Mouse (Mus musculus) hindbrain, postnatal 0 days (tissue): ENCODE results near the gene Mast4. TPM values are rescaled to one million over a fixed set of nuclear protein-coding genes. Genes with fewer than 3 reads are reported as not detected.

Experiments
- ATAC-seq: fragments of 200-750 bp; cut with Nextera tagmentation; 2 replicates; pipeline ENCODE4 v1.8.0; 2017; ENCODE audit warnings: mild to moderate bottlenecking, moderate TSS enrichment, moderate library complexity
- DNase-seq: peaks from one replicate; pipeline ENCODE4 v3.0.0-alpha.2; 2015; ENCODE audit warnings: low spot score
- H3K27ac ChIP-seq: fragments of 300-500 bp; sonication (generic); 2 replicates; pipeline ENCODE4 v1.5.1; 2014; ENCODE audit warnings: mild to moderate bottlenecking
- H3K27me3 ChIP-seq: fragments of 300-500 bp; sonication (generic); 2 replicates; pipeline ENCODE4 v1.6.1; 2014; ENCODE audit warnings: low read length, mixed read lengths; ENCODE audit not compliant: insufficient read depth
- H3K36me3 ChIP-seq: fragments of 300-500 bp; sonication (generic); 2 replicates; pipeline ENCODE4 v1.6.1; 2014; ENCODE audit warnings: low read length, mixed read lengths; ENCODE audit not compliant: insufficient read depth
- H3K4me1 ChIP-seq: fragments of 300-500 bp; sonication (generic); 2 replicates; pipeline ENCODE4 v1.6.1; 2014; ENCODE audit warnings: antibody characterized with exemption, low read length, mixed read lengths; ENCODE audit not compliant: insufficient read depth
- H3K4me2 ChIP-seq: fragments of 300-500 bp; sonication (generic); 2 replicates; pipeline ENCODE4 v1.6.1; 2014; ENCODE audit warnings: low read depth, mild to moderate bottlenecking, low read length, moderate library complexity, mixed read lengths
- H3K4me3 ChIP-seq: fragments of 300-500 bp; sonication (generic); 2 replicates; pipeline ENCODE4 v1.5.1; 2014; ENCODE audit warnings: low read length
- H3K9ac ChIP-seq: fragments of 300-500 bp; sonication (generic); replicated peaks from 2 replicates; pipeline ENCODE4 v1.6.1; 2014; ENCODE audit warnings: mild to moderate bottlenecking, low read length, moderate library complexity, mixed read lengths
- H3K9me3 ChIP-seq: fragments of 300-500 bp; sonication (generic); 2 replicates; pipeline ENCODE4 v1.6.1; 2016; ENCODE audit warnings: low read length, mixed read lengths
- CTCF ChIP-seq: IDR thresholded peaks from 2 replicates; pipeline ENCODE4 v1.5.1; 2016; ENCODE audit warnings: antibody characterized with exemption, control low read depth, low read depth
- WGBS: fragments of 180-500 bp; shearing (Covaris S2); extraction: QIAGEN DNeasy Blood & Tissue Kit; methylation state at CpG from one replicate; pipeline ENCODE4 v1.1.7; 2014; 5-methylcytosine and 5-hydroxymethylcytosine counted together
- polyA plus RNA-seq: library from polyadenylated mRNA; unstranded; fragments of >200 nt; fragmentation: Nextera tagmentation; extraction: Ambion mirVana; gene quantifications from 2 replicates; pipeline ENCODE4 v1.2.1, GENCODE M21; 2015
- total RNA-seq: library from RNA; depleted of rRNA; stranded (reverse); fragments of >200 nt; gene quantifications from 2 replicates; pipeline ENCODE4 v1.2.3, GENCODE M21; 2014

The Mast4 gene
- total and polyA plus RNA-seq, 2 experiments from 2014 or later = 23.5 to 31.7 TPM

GRCm38 (mm10) chr13:102835336-102835735, 499.0 kb downstream of the Mast4 start:
- TF ChIP-seq CTCF = no peak
- no peak overlapping the region for H3K9ac ChIP-seq
- H3K36me3 ChIP-seq = no peaks in the 10 kb centered on the region
- H3K4me3 ChIP-seq = no peak overlapping the region
- DNase-seq (no peak), ATAC-seq (no peak)
- no peaks in the 10 kb centered on the region for H3K9me3 ChIP-seq
- no peaks in the 10 kb centered on the region for H3K4me1 ChIP-seq
- 53% methylated on average over 8 of the region's 8 CpGs for WGBS
- no peak overlapping the region for H3K27ac ChIP-seq
- no peaks in the 10 kb centered on the region for H3K27me3 ChIP-seq
- H3K4me2 ChIP-seq = no peak overlapping the region

GRCm38 (mm10) chr13:102818287-102818686, 516.0 kb downstream of the Mast4 start:
- Histone ChIP-seq H3K9me3 (no peaks in the 10 kb centered on the region), H3K9ac (no peak overlapping the region), H3K4me2 (no peak overlapping the region), H3K4me1 (no peaks in the 10 kb centered on the region), H3K36me3 (no peaks in the 10 kb centered on the region), H3K27me3 (no peaks in the 10 kb centered on the region), H3K4me3 (no peak overlapping the region), H3K27ac (no peak overlapping the region)
- 82% methylated on average over 4 of the region's 4 CpGs for WGBS
- DNase-seq (no peak), ATAC-seq (no peak)
- TF ChIP-seq CTCF = no peak

- H3K9me3 ChIP-seq = no peaks in the 10 kb centered on the region
- peaks cover 5% of the 10 kb centered on the region; the same call in 1 of the 2 replicates for H3K4me1 ChIP-seq
- no peak overlapping the region for H3K27ac ChIP-seq
- H3K36me3 ChIP-seq = no peaks in the 10 kb centered on the region
- H3K4me3 ChIP-seq = no peak overlapping the region
- ATAC-seq = no peak
- H3K27me3 ChIP-seq = no peaks in the 10 kb centered on the region
- WGBS = 95% methylated on average over 7 of the region's 7 CpGs
- H3K4me2 ChIP-seq = no peak overlapping the region
- no peak for DNase-seq
- no peak overlapping the region for H3K9ac ChIP-seq
- TF ChIP-seq CTCF = no peak
These were observed 517.6 kb downstream of the Mast4 start for GRCm38 (mm10) chr13:102816689-102817088.

- Histone ChIP-seq H3K9ac (no peak overlapping the region), H3K4me2 (no peak overlapping the region), H3K4me3 (no peak overlapping the region), H3K27ac (no peak overlapping the region), H3K4me1 (peaks cover 20% of the 10 kb centered on the region), H3K36me3 (no peaks in the 10 kb centered on the region), H3K9me3 (no peaks in the 10 kb centered on the region), H3K27me3 (no peaks in the 10 kb centered on the region)
- ATAC-seq (no peak), DNase-seq (no peak)
- 92% methylated on average over 6 of the region's 6 CpGs for WGBS
- no peak for TF ChIP-seq CTCF
These were observed 519.1 kb downstream of the Mast4 start for GRCm38 (mm10) chr13:102815158-102815557.

GRCm38 (mm10) chr13:102811129-102811832, 523.0 kb downstream of the Mast4 start:
- Histone ChIP-seq H3K27ac (peak overlapping the region; percentile 12; the same call in 1 of the 2 replicates), H3K9ac (0 out of 2 replicates have a peak overlapping the region, but pooled peaks have one; percentile 22), H3K27me3 (no peaks in the 10 kb centered on the region), H3K9me3 (no peaks in the 10 kb centered on the region), H3K4me1 (peaks cover 24% of the 10 kb centered on the region), H3K4me3 (peak overlapping the region; percentile 26), H3K36me3 (no peaks in the 10 kb centered on the region), H3K4me2 (peak overlapping the region; percentile 56)
- TF ChIP-seq CTCF = peak; percentile 53
- DNase-seq = peak; percentile 79
- WGBS = 13% methylated on average over 15 of the region's 15 CpGs
- ATAC-seq = peak; percentile 90

GRCm38 (mm10) chr13:102806652-102807051, 527.6 kb downstream of the Mast4 start:
- 78% methylated on average over 3 of the region's 3 CpGs for WGBS
- DNase-seq (peak; percentile 56), ATAC-seq (no peak)
- TF ChIP-seq CTCF = no peak
- Histone ChIP-seq H3K4me1 (peaks cover 18% of the 10 kb centered on the region), H3K9me3 (no peaks in the 10 kb centered on the region), H3K36me3 (no peaks in the 10 kb centered on the region), H3K27me3 (no peaks in the 10 kb centered on the region), H3K27ac (no peak overlapping the region), H3K4me2 (no peak overlapping the region), H3K9ac (no peak overlapping the region), H3K4me3 (no peak overlapping the region)

GRCm38 (mm10) chr13:102805190-102805589, 529.1 kb downstream of the Mast4 start:
- H3K4me3 ChIP-seq = no peak overlapping the region
- H3K27me3 ChIP-seq = no peaks in the 10 kb centered on the region
- 81% methylated on average over 6 of the region's 6 CpGs for WGBS
- H3K36me3 ChIP-seq = no peaks in the 10 kb centered on the region
- H3K4me2 ChIP-seq = no peak overlapping the region
- no peak overlapping the region for H3K27ac ChIP-seq
- H3K4me1 ChIP-seq = 0 out of 2 replicates have a peak, but pooled peaks cover 4% of the 10 kb centered on the region
- DNase-seq (no peak), ATAC-seq (no peak)
- no peak overlapping the region for H3K9ac ChIP-seq
- no peaks in the 10 kb centered on the region for H3K9me3 ChIP-seq
- no peak for TF ChIP-seq CTCF
